Mouse (Mus musculus) limb, embryonic 10.5 days (tissue): ENCODE results near the gene Pdzd2. TPM values are rescaled to one million over a fixed set of nuclear protein-coding genes. Genes with fewer than 3 reads are reported as not detected.

Experiments used
- DNase-seq: peaks from one replicate; pipeline ENCODE4 v3.0.0-alpha.2; 2017; ENCODE audit warnings: low spot score
- H3K27ac ChIP-seq: fragments of 300-500 bp; sonication (generic); 2 replicates; pipeline ENCODE4 v1.5.1; 2016; ENCODE audit warnings: mild to moderate bottlenecking
- H3K27me3 ChIP-seq: fragments of 300-500 bp; sonication (generic); 2 replicates; pipeline ENCODE4 v1.6.1; 2016; ENCODE audit warnings: low read depth, mild to moderate bottlenecking; ENCODE audit not compliant: poor library complexity, severe bottlenecking
- H3K36me3 ChIP-seq: fragments of 300-500 bp; sonication (generic); 2 replicates; pipeline ENCODE4 v1.6.1; 2016; ENCODE audit warnings: mild to moderate bottlenecking, moderate library complexity
- H3K4me1 ChIP-seq: fragments of 300-500 bp; sonication (generic); 2 replicates; pipeline ENCODE4 v1.6.1; 2016
- H3K4me3 ChIP-seq: fragments of 300-500 bp; sonication (generic); 2 replicates; pipeline ENCODE4 v1.5.1; 2016; ENCODE audit warnings: mild to moderate bottlenecking, moderate library complexity
- H3K9me3 ChIP-seq: fragments of 300-500 bp; sonication (generic); replicated peaks from 2 replicates; pipeline ENCODE4 v1.6.1; 2016; ENCODE audit warnings: mild to moderate bottlenecking
- WGBS: fragments of 180-500 bp; shearing (Covaris S2); methylation state at CpG from one replicate; pipeline ENCODE4 v1.1.7; 2016; 5-methylcytosine and 5-hydroxymethylcytosine counted together
- polyA plus RNA-seq: library from polyadenylated mRNA; unstranded; fragments of >200 nt; fragmentation: Nextera tagmentation; extraction: Ambion mirVana; gene quantifications from 2 replicates; pipeline ENCODE4 v1.2.1, GENCODE M21; 2016

Pdzd2 gene
- polyA plus RNA-seq, 1 experiment from 2014 or later, result 16.0 TPM

GRCm38 (mm10) chr15:12757757-12758156, 18.0 kb upstream of the Pdzd2 start:
- WGBS, result 93% methylated on average over 1 of the region's 1 CpGs
- H3K4me3 ChIP-seq, result no peak overlapping the region
- H3K27me3 ChIP-seq, result peaks cover 5% of the 10 kb centered on the region; the same call in 1 of the 2 replicates
- DNase-seq, result no peak
- no peak overlapping the region for H3K27ac ChIP-seq
- peaks cover 18% of the 10 kb centered on the region for H3K4me1 ChIP-seq
- no peaks in the 10 kb centered on the region for H3K36me3 ChIP-seq
- H3K9me3 ChIP-seq, result no peaks in the 10 kb centered on the region

GRCm38 (mm10) chr15:12753201-12753600, 13.5 kb upstream of the Pdzd2 start:
- Histone ChIP-seq H3K27me3 (peaks cover 15% of the 10 kb centered on the region; the same call in 1 of the 2 replicates), H3K4me3 (no peak overlapping the region), H3K27ac (no peak overlapping the region), H3K4me1 (peaks cover 21% of the 10 kb centered on the region), H3K36me3 (no peaks in the 10 kb centered on the region), H3K9me3 (no peaks in the 10 kb centered on the region)
- DNase-seq, result no peak
- WGBS, result 83% methylated on average over 4 of the region's 4 CpGs

GRCm38 (mm10) chr15:12750963-12751362, 11.2 kb upstream of the Pdzd2 start:
- H3K27me3 ChIP-seq, result peaks cover 24% of the 10 kb centered on the region; the same call in 1 of the 2 replicates
- peaks cover 3% of the 10 kb centered on the region; the same call in 1 of the 2 replicates for H3K9me3 ChIP-seq
- no peak overlapping the region for H3K4me3 ChIP-seq
- WGBS, result 91% methylated on average over 8 of the region's 8 CpGs
- no peak for DNase-seq
- H3K27ac ChIP-seq, result no peak overlapping the region
- H3K36me3 ChIP-seq, result no peaks in the 10 kb centered on the region
- peaks cover 21% of the 10 kb centered on the region for H3K4me1 ChIP-seq

GRCm38 (mm10) chr15:12749549-12750301, 10.0 kb upstream of the Pdzd2 start:
- H3K27me3 ChIP-seq, result peaks cover 24% of the 10 kb centered on the region; the same call in 1 of the 2 replicates
- peaks cover 21% of the 10 kb centered on the region for H3K4me1 ChIP-seq
- DNase-seq, result peak; percentile 44
- H3K9me3 ChIP-seq, result peaks cover 3% of the 10 kb centered on the region; the same call in 1 of the 2 replicates
- H3K27ac ChIP-seq, result no peak overlapping the region
- no peak overlapping the region for H3K4me3 ChIP-seq
- no peaks in the 10 kb centered on the region for H3K36me3 ChIP-seq
- 51% methylated on average over 11 of the region's 11 CpGs for WGBS

GRCm38 (mm10) chr15:12742117-12742906, 2.6 kb upstream of the Pdzd2 start:
- no peaks in the 10 kb centered on the region for H3K36me3 ChIP-seq
- peaks cover 22% of the 10 kb centered on the region for H3K4me1 ChIP-seq
- DNase-seq, result no peak
- H3K9me3 ChIP-seq, result peaks cover 3% of the 10 kb centered on the region; the same call in 1 of the 2 replicates
- 87% methylated on average over 6 of the region's 6 CpGs for WGBS
- H3K27ac ChIP-seq, result no peak overlapping the region
- H3K4me3 ChIP-seq, result no peak overlapping the region
- peaks cover 58% of the 10 kb centered on the region for H3K27me3 ChIP-seq

- no peaks in the 10 kb centered on the region for H3K9me3 ChIP-seq
- peaks cover 30% of the 10 kb centered on the region for H3K4me1 ChIP-seq
- H3K4me3 ChIP-seq, result peak overlapping the region; percentile 78
- peaks cover 69% of the 10 kb centered on the region for H3K27me3 ChIP-seq
- H3K27ac ChIP-seq, result no peak overlapping the region
- peak; percentile 33 for DNase-seq
- H3K36me3 ChIP-seq, result no peaks in the 10 kb centered on the region
- 41% methylated on average over 10 of the region's 10 CpGs for WGBS
Measured at GRCm38 (mm10) chr15:12738301-12739093, 1.2 kb downstream of the Pdzd2 start.

GRCm38 (mm10) chr15:12735208-12735607, 4.5 kb downstream of the Pdzd2 start:
- Histone ChIP-seq H3K4me3 (no peak overlapping the region), H3K36me3 (no peaks in the 10 kb centered on the region), H3K27me3 (peaks cover 41% of the 10 kb centered on the region), H3K4me1 (peaks cover 30% of the 10 kb centered on the region), H3K9me3 (no peaks in the 10 kb centered on the region), H3K27ac (no peak overlapping the region)
- WGBS, result 54% methylated on average over 2 of the region's 2 CpGs
- no peak for DNase-seq

GRCm38 (mm10) chr15:12734221-12734620, 5.5 kb downstream of the Pdzd2 start:
- Histone ChIP-seq H3K9me3 (no peaks in the 10 kb centered on the region), H3K27ac (no peak overlapping the region)

GRCm38 (mm10) chr15:12732613-12733012, 7.1 kb downstream of the Pdzd2 start:
- no peaks in the 10 kb centered on the region for H3K36me3 ChIP-seq
- H3K27me3 ChIP-seq, result peaks cover 17% of the 10 kb centered on the region
- DNase-seq, result no peak
- no peaks in the 10 kb centered on the region for H3K9me3 ChIP-seq
- H3K4me3 ChIP-seq, result no peak overlapping the region
- peaks cover 15% of the 10 kb centered on the region; the same call in 1 of the 2 replicates for H3K4me1 ChIP-seq
- H3K27ac ChIP-seq, result no peak overlapping the region
- WGBS, result 87% methylated on average over 11 of the region's 11 CpGs

More at GRCm38 (mm10) chr15:12734221-12734620, 5.5 kb downstream of the Pdzd2 start:
- Histone ChIP-seq H3K4me1 (peaks cover 24% of the 10 kb centered on the region), H3K4me3 (no peak overlapping the region), H3K36me3 (no peaks in the 10 kb centered on the region), H3K27me3 (peaks cover 33% of the 10 kb centered on the region)
- DNase-seq, result no peak
- WGBS, result 59% methylated on average over 4 of the region's 4 CpGs

- Histone ChIP-seq H3K4me3 (no peak overlapping the region), H3K36me3 (no peaks in the 10 kb centered on the region), H3K9me3 (no peaks in the 10 kb centered on the region), H3K4me1 (peaks cover 13% of the 10 kb centered on the region), H3K27me3 (no peaks in the 10 kb centered on the region), H3K27ac (no peak overlapping the region)
- DNase-seq, result no peak
- WGBS, result 87% methylated on average over 4 of the region's 4 CpGs
Measured at GRCm38 (mm10) chr15:12728381-12728780, 11.3 kb downstream of the Pdzd2 start.

- H3K27me3 ChIP-seq, result no peaks in the 10 kb centered on the region
- 79% methylated on average over 5 of the region's 5 CpGs for WGBS
- H3K9me3 ChIP-seq, result no peaks in the 10 kb centered on the region
Measured at GRCm38 (mm10) chr15:12725256-12725655, 14.5 kb downstream of the Pdzd2 start.

GRCm38 (mm10) chr15:12721684-12722500, 17.8 kb downstream of the Pdzd2 start:
- H3K27ac ChIP-seq, result no peak overlapping the region
- no peaks in the 10 kb centered on the region for H3K9me3 ChIP-seq
- DNase-seq, result no peak
- WGBS, result 76% methylated on average over 6 of the region's 6 CpGs
- no peaks in the 10 kb centered on the region for H3K36me3 ChIP-seq
- H3K4me3 ChIP-seq, result no peak overlapping the region
- peaks cover 28% of the 10 kb centered on the region for H3K4me1 ChIP-seq
- H3K27me3 ChIP-seq, result no peaks in the 10 kb centered on the region

More at GRCm38 (mm10) chr15:12725256-12725655, 14.5 kb downstream of the Pdzd2 start:
- no peak overlapping the region for H3K27ac ChIP-seq
- no peaks in the 10 kb centered on the region for H3K36me3 ChIP-seq
- H3K4me1 ChIP-seq, result peaks cover 8% of the 10 kb centered on the region
- no peak overlapping the region for H3K4me3 ChIP-seq
- no peak for DNase-seq
